8 mouse cellular contexts compared by ENCODE assay signal in genomic region chr7:100227158-100227875, GRCm38 (mm10). TPM values are rescaled to one million over a fixed set of nuclear protein-coding genes. Genes with fewer than 3 reads are reported as not detected.
DNase-seq lines count a peak whose midpoint lies in the region; ATAC-seq lines count a peak whose summit lies in the region.

Gene Pgm2l1, plus strand, starts transcription at chr7:100227394.

- ATAC-seq in hindbrain, embryonic 11.5 days (ENCODE audit: low FRiP score): peak; percentile 99

- H3K9me3 ChIP-seq in hindbrain, embryonic 11.5 days (ENCODE audit: control insufficient read depth, low read length): no peaks in the 10 kb centered on the region

- DNase-seq in Muller cell, postnatal 12 days (ENCODE audit: inconsistent ontology term): peak; percentile 96
- DNase-seq in cerebellum, adult 9-11 months: peak; percentile 97
- peak; percentile 95 to 98 for DNase-seq in frontal cortex, adult 2 months (ENCODE audit: extremely low spot score in 1 of 2, low spot score in 1 of 2)
- DNase-seq in hindbrain, embryonic 11.5 days (ENCODE audit: low spot score): peak; percentile 97
- peak; percentile 95 to 97 for DNase-seq in layer of hippocampus, postnatal 10 days (ENCODE audit: low spot score in 2 of 2)
- peak; percentile 98 for DNase-seq in lung, postnatal 10 days
- peak; percentile 95 for DNase-seq in ovary, postnatal 36 days (ENCODE audit: low spot score)
- DNase-seq in thymus, postnatal 25 days: peak; percentile 98

- under 1% methylated on average over 47 of the region's 72 CpGs for WGBS in hindbrain, embryonic 11.5 days

- H3K4me3 ChIP-seq in hindbrain, embryonic 11.5 days (ENCODE audit: low read depth, low read length): peak within 1 kb of the TSS; percentile 90

- no peaks in the 10 kb centered on the region for H3K27me3 ChIP-seq in hindbrain, embryonic 11.5 days (ENCODE audit: control insufficient read depth, insufficient read depth, low read length)

- no peaks in the 10 kb centered on the region for H3K4me1 ChIP-seq in hindbrain, embryonic 11.5 days (replicated peaks; ENCODE audit: control insufficient read depth, insufficient read depth, low read length)

- peak within 1 kb of the TSS; percentile 90 for H3K4me2 ChIP-seq in hindbrain, embryonic 11.5 days (replicated peaks; ENCODE audit: low read depth, low read length)

- peak within 1 kb of the TSS; percentile 89 for H3K9ac ChIP-seq in hindbrain, embryonic 11.5 days (ENCODE audit: low read depth, low read length)

- H3K27ac ChIP-seq in hindbrain, embryonic 11.5 days (ENCODE audit: low read depth, low read length): peak within 1 kb of the TSS; percentile 90

- H3K36me3 ChIP-seq in hindbrain, embryonic 11.5 days (ENCODE audit: control insufficient read depth, insufficient read depth, low read length): no peaks in the 10 kb centered on the region

RNA-seq across cellular contexts. Expression of gene Pgm2l1, which starts in this region (rescaled TPM):
- polyA plus RNA-seq in frontal cortex, adult 2 months (2012; rRNA removed): 67.0 and 70.8 TPM in 2 replicates
- polyA plus RNA-seq in hindbrain, embryonic 11.5 days (2014; fragmentation: Nextera tagmentation; extraction: Ambion mirVana): 9.1 and 14.9 TPM in 2 replicates
- total RNA-seq in layer of hippocampus, postnatal 10 days (2021): 100 to 1,000 TPM; 355 to 388 TPM

Comparison
In these comparisons a context has a peak if more than half of its experiments do, and no peak if none do; other contexts are left out.
1. Peak in every context shown above with its lines: DNase-seq, ATAC-seq, H3K4me3 ChIP-seq and H3K27ac ChIP-seq.